Mouse (Mus musculus): Measurements from ENCODE around the gene Dlx3. TPM values are rescaled to one million over a fixed set of nuclear protein-coding genes. Genes with fewer than 3 reads are reported as not detected.

The Dlx3 gene
- total and polyA plus RNA-seq, 2 experiments from 2014 or later: 0.14 TPM; not detected in 1

DNA sequence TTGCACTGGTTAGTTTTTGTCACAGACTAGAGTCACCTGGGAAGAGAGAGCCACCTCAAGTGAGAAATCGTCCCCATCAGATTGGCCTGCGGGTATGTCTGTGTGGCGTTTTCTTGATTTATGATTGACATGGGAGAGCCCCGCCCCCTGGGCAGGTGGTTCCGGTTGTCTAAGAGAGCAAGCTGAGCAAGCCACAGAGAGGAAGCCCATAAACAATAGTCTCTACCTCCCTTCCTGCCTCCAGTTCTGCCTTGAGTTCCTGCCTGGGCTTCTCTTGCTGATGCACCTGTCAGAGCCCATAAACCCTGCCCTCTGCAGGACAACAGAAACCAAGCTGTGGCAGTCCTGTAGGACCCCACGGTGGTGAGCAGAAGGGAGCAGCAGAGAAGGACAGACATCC lies 13.4 kb downstream of the Dlx3 start:
- H3K27me3 ChIP-seq (ENCODE audit: insufficient read depth, low read length): peaks cover 16% of the 10 kb centered on the region; the same call in 1 of the 2 replicates
- ATAC-seq (no peak), DNase-seq (no peak)
- no peak overlapping the region for H3K4me2 ChIP-seq (ENCODE audit: low read depth)
- no peak overlapping the region for H3K27ac ChIP-seq (ENCODE audit: low read depth, low read length)
- no peaks in the 10 kb centered on the region for H3K36me3 ChIP-seq (ENCODE audit: insufficient read depth)
- TF ChIP-seq CTCF (IDR thresholded peaks at IDR 0.05; ENCODE audit: low read depth): no peak
- H3K9ac ChIP-seq: no peak overlapping the region
- H3K9me3 ChIP-seq (ENCODE audit: low read length): no peaks in the 10 kb centered on the region
- 74% methylated on average over 6 of the region's 6 CpGs for WGBS
- H3K4me3 ChIP-seq (ENCODE audit: low read depth, low read length): no peak overlapping the region
- no peaks in the 10 kb centered on the region for H3K4me1 ChIP-seq (ENCODE audit: insufficient read depth)

DNA sequence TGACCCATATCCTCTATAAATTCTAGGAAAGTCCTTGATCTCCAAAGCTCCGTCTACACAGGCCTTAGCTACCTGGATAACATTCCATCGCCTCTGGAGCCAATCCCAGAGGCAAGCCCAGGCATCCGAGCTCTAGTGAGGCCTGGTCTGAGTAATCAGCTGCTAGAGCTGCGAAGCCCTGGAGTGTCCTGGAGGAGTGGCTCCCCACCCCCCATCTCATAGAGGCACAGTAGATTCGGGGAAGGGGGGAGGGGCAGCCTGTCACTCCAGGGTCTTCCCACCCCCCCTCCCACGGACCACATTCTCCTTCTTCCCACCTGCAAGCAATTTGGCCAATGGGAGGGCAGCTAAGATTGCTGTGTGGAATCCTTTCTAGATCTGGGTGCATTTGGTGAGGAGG lies 17.4 kb downstream of the Dlx3 start:
- ATAC-seq (no peak), DNase-seq (no peak)
- WGBS: 15% methylated on average over 6 of the region's 6 CpGs
- no peak overlapping the region for H3K4me3 ChIP-seq (ENCODE audit: low read depth, low read length)
- H3K9ac ChIP-seq: no peak overlapping the region
- peaks cover 56% of the 10 kb centered on the region for H3K27me3 ChIP-seq (ENCODE audit: insufficient read depth, low read length)
- H3K9me3 ChIP-seq (ENCODE audit: low read length): no peaks in the 10 kb centered on the region
- no peaks in the 10 kb centered on the region for H3K36me3 ChIP-seq (ENCODE audit: insufficient read depth)
- no peak overlapping the region for H3K4me2 ChIP-seq (ENCODE audit: low read depth)
- no peaks in the 10 kb centered on the region for H3K4me1 ChIP-seq (ENCODE audit: insufficient read depth)
- TF ChIP-seq CTCF (IDR thresholded peaks at IDR 0.05; ENCODE audit: low read depth): no peak
- no peak overlapping the region for H3K27ac ChIP-seq (ENCODE audit: low read depth, low read length)

DNA sequence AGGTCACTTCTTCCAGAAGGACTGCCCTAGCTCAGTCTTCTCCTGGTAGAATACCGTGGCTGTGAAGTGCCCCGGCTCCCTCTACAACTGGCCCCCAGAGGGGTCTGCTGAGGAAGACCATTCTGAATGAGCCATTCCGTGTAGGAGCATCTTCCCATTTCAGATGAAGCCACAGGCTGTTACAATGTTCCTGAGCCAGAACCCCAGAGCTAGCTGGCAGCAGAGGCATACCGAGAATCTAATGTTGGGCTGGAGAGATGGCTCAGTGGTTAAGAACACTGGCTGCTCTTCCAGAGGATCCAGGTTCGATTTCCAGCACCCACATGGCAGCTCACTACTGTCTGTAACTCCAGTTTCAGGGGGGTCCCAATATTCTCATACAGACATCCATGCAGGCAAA lies 20.0 kb downstream of the Dlx3 start:
- Histone ChIP-seq H3K36me3 (ENCODE audit: insufficient read depth) (no peaks in the 10 kb centered on the region), H3K4me2 (ENCODE audit: low read depth) (no peak overlapping the region), H3K9ac (no peak overlapping the region), H3K4me1 (ENCODE audit: insufficient read depth) (no peaks in the 10 kb centered on the region; the same call in 1 of the 2 replicates), H3K4me3 (ENCODE audit: low read depth, low read length) (no peak overlapping the region), H3K9me3 (ENCODE audit: low read length) (no peaks in the 10 kb centered on the region), H3K27me3 (ENCODE audit: insufficient read depth, low read length) (peaks cover 78% of the 10 kb centered on the region), H3K27ac (ENCODE audit: low read depth, low read length) (no peak overlapping the region)
- whole genome bisulfite sequencing: 39% methylated on average over 5 of the region's 5 CpGs
- DNase-seq (no peak), ATAC-seq (no peak)
- no peak for TF ChIP-seq CTCF (IDR thresholded peaks at IDR 0.05; ENCODE audit: low read depth)

DNA sequence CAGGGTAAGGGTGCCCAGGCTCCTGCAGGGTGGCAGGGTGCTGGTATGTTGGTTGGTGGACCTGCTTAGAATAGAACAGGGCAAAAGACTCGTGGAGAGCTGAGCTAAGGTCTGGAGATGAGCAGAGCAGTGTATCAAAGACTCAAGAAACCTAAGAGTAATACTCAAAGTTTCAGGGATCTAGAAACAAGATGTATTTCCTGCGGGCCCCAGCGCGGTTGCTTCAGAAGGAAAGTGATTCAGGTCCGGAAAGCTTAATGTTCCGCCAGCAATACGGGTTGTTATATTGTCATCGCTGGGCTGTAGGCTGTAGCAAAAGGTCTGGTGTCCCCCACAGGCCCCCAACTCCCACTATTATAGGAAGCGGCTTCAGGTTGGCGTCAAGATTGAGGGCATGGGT lies 22.3 kb downstream of the Dlx3 start:
- Histone ChIP-seq H3K9me3 (ENCODE audit: low read length) (no peaks in the 10 kb centered on the region), H3K27ac (ENCODE audit: low read depth, low read length) (no peak overlapping the region), H3K4me1 (ENCODE audit: insufficient read depth) (no peaks in the 10 kb centered on the region; the same call in 1 of the 2 replicates), H3K4me2 (ENCODE audit: low read depth) (no peak overlapping the region), H3K27me3 (ENCODE audit: insufficient read depth, low read length) (peaks cover 95% of the 10 kb centered on the region), H3K4me3 (ENCODE audit: low read depth, low read length) (no peak overlapping the region), H3K9ac (no peak overlapping the region), H3K36me3 (ENCODE audit: insufficient read depth) (no peaks in the 10 kb centered on the region)
- 9% methylated on average over 10 of the region's 10 CpGs for WGBS
- no peak for DNase-seq
- ATAC-seq: no peak
- no peak for TF ChIP-seq CTCF (IDR thresholded peaks at IDR 0.05; ENCODE audit: low read depth)

GRCm38 (mm10) chr11:95142980-95143575 lies 23.2 kb downstream of the Dlx3 start:
- Histone ChIP-seq H3K9me3 (ENCODE audit: low read length) (no peaks in the 10 kb centered on the region), H3K27ac (ENCODE audit: low read depth, low read length) (no peak overlapping the region), H3K36me3 (ENCODE audit: insufficient read depth) (no peaks in the 10 kb centered on the region), H3K4me1 (ENCODE audit: insufficient read depth) (no peaks in the 10 kb centered on the region; the same call in 1 of the 2 replicates), H3K9ac (no peak overlapping the region), H3K4me2 (ENCODE audit: low read depth) (no peak overlapping the region; the same call in 1 of the 2 replicates), H3K27me3 (ENCODE audit: insufficient read depth, low read length) (peaks cover 95% of the 10 kb centered on the region), H3K4me3 (ENCODE audit: low read depth, low read length) (no peak overlapping the region; the same call in 1 of the 2 replicates)
- 2% methylated on average over 39 of the region's 39 CpGs for WGBS
- no peak for TF ChIP-seq CTCF (IDR thresholded peaks at IDR 0.05; ENCODE audit: low read depth)
- DNase-seq (no peak), ATAC-seq (0 out of 2 replicates have a peak, but pooled peaks have one; percentile 29)

DNA sequence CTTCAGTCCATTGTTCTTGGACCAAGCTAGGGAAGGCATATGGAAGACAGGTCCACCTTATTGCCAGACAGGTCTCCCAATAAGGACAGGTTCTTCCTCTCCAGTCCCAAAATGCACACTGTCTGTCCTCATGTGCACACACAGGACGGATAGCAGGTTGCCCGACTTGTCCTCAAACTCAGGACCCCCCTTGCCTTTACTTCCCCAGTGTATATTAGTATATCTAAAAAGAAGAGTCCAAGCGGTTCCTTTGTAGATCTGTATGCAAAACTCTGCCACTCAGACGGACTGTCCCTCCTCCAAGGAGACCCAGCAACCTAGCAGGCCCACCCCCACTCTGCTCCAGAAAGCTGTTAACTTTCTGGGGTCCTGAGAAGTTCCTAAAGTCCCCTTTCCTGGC lies 23.7 kb downstream of the Dlx3 start:
- ATAC-seq (no peak), DNase-seq (no peak)
- H3K27ac ChIP-seq (ENCODE audit: low read depth, low read length): no peak overlapping the region
- H3K4me1 ChIP-seq (ENCODE audit: insufficient read depth): no peaks in the 10 kb centered on the region; the same call in 1 of the 2 replicates
- no peak overlapping the region for H3K9ac ChIP-seq
- H3K4me2 ChIP-seq (ENCODE audit: low read depth): no peak overlapping the region
- H3K27me3 ChIP-seq (ENCODE audit: insufficient read depth, low read length): peaks cover 95% of the 10 kb centered on the region
- H3K4me3 ChIP-seq (ENCODE audit: low read depth, low read length): no peak overlapping the region
- H3K9me3 ChIP-seq (ENCODE audit: low read length): no peaks in the 10 kb centered on the region
- H3K36me3 ChIP-seq (ENCODE audit: insufficient read depth): no peaks in the 10 kb centered on the region
- WGBS: 3% methylated on average over 4 of the region's 4 CpGs
- no peak for TF ChIP-seq CTCF (IDR thresholded peaks at IDR 0.05; ENCODE audit: low read depth)

- DNase-seq: no peak
- no peak overlapping the region for H3K9ac ChIP-seq
- H3K9me3 ChIP-seq (ENCODE audit: low read length): no peaks in the 10 kb centered on the region
- H3K27ac ChIP-seq (ENCODE audit: low read depth, low read length): no peak overlapping the region
- H3K4me1 ChIP-seq (ENCODE audit: insufficient read depth): no peaks in the 10 kb centered on the region; the same call in 1 of the 2 replicates
- WGBS: 11% methylated on average over 9 of the region's 9 CpGs
- no peaks in the 10 kb centered on the region for H3K36me3 ChIP-seq (ENCODE audit: insufficient read depth)
- TF ChIP-seq CTCF (IDR thresholded peaks at IDR 0.05; ENCODE audit: low read depth): no peak
- H3K27me3 ChIP-seq (ENCODE audit: insufficient read depth, low read length): peaks cover 95% of the 10 kb centered on the region
- no peak overlapping the region for H3K4me3 ChIP-seq (ENCODE audit: low read depth, low read length)
- no peak overlapping the region for H3K4me2 ChIP-seq (ENCODE audit: low read depth)
- no peak for ATAC-seq
Observed at GRCm38 (mm10) chr11:95144091-95144945, 24.4 kb downstream of the Dlx3 start.
